Mouse (Mus musculus): ENCODE data around the gene Trp63.
"Not testable (repeated sequence)": the region's sequence is repeated elsewhere in the genome, so short reads cannot be mapped to it uniquely, and the experiment has no call there.

Trp63 gene

DNA sequence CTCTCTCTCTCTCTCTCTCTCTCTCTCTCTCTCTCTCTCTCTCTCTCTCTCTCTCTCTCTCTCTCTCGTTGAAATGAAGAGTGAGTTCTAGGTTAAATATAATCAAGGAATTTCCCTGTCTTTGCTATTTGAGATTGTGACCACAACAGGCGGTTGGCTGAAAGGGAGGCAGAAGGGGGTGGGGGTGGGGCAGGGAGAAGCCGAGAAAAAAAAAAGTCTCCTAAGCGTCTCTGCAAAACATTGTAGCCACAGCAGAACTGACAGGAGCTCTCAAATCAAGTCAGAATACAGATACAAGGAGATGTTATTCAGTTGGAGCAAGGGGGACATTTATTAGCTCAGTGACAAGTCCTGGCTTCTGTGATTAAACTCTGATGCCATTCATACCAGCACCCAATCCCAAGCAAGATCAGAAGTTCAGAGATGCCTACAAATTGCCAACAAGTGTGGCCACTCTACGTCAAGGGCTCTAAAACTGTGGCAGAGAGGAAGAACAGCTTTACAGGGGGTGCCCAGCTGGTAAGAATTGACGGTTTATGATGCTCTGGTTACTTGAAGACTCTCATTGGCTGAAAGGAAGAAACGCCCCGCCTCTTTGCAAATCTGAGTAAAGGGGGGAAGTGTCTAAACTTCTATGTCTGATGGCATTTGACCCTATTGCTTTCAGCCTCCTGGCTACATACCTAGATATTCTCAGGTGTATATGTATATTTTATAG, at the start of gene Trp63:
Gene Trp63, plus strand, starts transcription at position 233 of the 718 bp plus-strand sequence.
- DNase-seq (ENCODE audit: low spot score), result no peak

DNA sequence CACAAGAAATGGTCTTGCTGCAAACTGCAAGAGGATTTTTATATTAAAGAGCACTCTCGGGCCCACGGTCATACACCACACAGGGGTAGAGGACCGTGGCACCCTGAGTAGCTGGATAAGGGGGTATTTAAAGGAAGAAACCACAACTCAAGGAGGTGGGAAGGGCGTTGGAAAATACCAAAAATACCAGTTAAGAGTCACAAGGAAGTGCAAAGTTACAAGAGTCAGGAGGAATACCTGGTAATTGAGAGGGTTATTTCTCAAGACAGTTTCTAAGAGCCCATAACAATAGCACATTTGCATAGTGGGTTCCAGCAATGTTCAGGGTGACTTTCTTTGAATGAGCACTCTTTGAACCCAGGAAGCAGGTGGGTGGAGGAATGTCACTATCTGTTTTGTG, 38.8 kb upstream of the Trp63 start:
- DNase-seq (ENCODE audit: low spot score), result not testable (repeated sequence)

DNA sequence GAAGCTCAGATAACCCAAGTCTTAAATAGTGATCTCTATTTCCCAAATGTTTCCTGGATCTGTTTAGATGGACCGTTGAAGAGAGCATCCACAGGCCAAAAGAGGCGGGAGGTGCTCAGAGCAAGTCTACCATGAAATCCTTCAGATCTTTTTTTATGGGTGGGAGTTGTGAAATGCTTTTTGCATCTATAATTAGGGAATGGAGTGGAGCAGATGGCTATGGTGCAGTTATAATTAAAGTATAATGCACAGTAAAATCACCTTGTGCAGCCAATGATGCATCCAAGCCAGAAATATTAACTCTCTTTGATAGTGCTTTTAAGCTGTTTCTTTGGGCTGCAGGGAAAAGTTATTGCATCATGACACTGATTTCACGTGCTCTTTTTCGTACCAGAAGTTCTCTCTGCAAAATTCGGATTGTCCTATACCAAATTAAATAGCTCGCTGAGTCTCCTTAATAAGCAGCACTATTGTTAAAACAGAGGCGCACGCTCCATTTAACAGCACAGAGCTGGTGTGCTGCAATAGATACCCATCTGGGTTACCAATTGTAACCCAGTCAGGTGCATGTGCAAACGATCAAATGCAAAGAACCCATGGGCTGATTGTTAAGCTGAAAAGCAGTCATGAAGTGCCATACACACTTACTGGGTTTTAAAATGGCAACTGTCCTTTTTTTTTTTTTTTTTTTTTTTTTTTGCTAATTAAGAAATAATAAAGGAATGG, 22.9 kb upstream of the Trp63 start:
- DNase-seq (ENCODE audit: low spot score), result no peak

DNA sequence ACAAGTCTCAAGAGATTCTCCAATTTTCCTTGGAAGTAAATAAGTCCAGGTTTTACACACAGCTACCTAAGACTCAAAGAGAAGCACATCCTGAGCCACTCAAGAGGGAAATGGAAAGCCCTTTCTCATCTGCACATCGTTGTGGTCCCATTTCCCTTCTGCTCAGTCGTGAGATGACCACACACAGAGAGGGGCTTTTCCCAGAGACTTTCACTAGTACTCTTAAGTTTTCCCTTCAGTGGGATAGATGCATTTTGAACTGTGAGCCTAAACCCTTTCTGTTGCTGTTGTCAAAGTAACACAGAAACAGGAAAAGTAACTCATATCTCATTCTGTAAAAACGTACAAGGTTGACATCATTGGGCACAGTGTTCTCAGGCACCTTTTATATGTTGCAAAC, 20.4 kb upstream of the Trp63 start:
- DNase-seq (ENCODE audit: low spot score), result no peak

DNA sequence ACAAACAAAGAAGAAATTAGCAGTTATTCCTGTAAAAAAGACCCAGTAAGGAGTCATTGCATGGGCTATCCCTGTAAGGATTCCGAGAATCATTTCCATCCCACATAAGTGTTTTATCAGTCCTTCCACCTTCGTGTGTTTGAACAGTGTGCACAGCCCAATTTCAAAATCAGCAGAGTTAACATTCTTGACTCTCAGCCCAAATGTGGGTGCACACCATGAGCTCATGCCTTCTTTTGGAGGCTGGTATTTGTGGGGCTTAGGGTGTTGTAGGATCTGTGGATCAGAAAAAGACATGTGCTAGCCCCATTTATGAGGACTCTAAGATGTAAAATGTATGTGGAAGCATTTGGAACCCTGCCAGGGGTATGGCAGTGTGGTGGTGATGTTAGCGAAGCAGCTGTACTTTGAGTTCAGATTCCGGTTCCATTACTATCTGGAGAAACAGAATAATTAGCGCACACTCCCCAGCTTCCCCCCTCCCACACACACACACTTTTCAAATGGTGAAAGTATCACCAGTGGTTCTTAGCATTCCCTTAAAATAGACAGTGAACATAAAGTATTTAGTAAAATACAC, 9.6 kb upstream of the Trp63 start:
- no peak for DNase-seq (ENCODE audit: low spot score)

DNA sequence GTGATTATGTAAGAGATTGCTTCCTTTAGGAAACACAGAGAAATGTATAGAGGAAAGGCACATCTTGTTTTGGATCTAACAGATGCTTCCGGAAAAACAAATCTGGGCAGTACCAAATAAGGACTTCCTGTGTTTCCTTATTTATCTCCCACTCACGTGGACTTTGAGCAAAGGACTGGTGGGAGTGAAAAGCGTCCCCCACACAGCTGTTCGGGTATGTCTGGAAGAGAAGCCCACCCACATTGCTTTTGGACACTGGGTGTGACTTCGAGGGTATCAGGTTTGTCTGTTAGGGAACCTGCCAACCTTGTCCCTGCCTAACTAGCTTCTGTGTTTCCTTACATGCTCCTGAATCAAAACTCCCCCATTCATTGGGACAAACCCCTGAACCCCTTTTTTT, 3.2 kb upstream of the Trp63 start:
- DNase-seq (ENCODE audit: low spot score), result no peak

DNA sequence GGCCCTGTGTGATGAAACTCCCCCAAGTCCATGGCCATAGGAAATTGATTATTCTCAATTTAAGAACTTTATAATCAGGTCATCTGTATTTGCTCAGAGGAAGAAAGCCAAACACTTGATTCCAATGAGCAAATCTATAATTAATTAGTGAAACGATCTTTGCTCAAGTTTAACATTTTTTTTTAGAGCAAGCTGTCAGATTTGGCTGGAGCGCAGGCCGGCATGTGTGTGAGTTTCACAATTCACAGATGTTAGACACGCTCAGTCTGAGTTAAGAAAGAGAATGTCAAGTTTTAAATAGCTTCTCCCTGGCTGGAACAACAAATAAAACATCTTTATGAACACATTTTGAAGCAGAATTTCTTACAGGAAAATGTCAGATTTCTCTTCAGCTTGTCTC, 1.0 kb upstream of the Trp63 start:
- no peak for DNase-seq (ENCODE audit: low spot score)

DNA sequence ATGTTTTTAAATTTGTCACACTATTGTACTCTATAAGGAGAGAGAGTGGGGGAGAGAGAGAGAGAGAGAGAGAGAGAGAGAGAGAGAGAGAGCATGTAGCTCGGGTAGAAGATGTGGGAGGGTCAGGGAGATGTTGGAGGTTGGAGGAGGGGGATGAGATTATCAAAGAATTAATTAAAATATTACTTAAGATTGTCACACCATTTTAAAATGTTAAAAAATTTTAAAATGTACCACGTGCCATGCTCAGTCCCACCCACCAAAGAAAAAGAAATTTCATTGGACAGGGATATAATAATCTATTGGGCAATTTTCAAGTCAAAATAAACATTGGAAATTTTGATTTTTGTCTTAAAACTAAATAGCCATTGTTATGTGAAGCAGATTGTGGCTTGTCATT, 1.0 kb downstream of the Trp63 start:
- DNase-seq (ENCODE audit: low spot score), result no peak

DNA sequence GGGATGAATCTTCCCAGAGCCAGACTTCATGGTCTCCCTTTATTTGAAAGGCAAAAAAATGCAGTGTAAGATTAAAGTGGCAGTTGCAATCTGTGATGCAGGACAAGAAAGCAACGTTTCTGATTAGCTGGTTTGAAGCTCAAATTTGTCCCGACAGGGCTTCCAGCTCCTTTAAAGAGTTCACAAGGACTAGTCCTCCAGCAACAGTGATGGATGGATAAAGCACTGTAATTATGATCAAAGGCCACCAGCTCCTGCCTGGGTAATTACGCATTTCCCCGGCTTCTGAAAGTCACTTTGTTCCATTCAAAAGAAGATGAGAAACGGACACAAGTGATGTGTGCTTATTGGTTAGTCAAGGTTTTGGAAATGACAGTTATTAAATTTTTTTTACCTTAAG, 7.0 kb downstream of the Trp63 start:
- no peak for DNase-seq (ENCODE audit: low spot score)

DNA sequence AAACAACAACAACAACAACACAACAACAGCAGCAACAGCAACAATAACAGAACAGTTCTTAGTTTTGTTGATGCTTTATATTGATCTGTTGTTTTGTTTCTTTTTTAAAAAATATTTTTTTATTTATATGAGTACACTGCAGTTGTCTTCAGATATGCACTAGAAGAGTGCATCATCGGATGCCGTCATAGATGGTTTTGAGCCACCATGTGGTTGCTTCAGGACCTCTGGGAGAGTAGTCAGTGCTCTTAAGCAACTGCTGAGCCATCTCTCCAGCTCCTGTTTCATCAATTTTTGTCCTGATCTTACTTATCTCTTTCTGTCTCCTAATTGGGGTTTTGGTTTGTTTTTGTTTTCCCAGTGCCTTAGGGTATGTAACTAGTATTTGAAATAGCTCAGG, 17.7 kb downstream of the Trp63 start:
- no peak for DNase-seq (ENCODE audit: low spot score)

DNA sequence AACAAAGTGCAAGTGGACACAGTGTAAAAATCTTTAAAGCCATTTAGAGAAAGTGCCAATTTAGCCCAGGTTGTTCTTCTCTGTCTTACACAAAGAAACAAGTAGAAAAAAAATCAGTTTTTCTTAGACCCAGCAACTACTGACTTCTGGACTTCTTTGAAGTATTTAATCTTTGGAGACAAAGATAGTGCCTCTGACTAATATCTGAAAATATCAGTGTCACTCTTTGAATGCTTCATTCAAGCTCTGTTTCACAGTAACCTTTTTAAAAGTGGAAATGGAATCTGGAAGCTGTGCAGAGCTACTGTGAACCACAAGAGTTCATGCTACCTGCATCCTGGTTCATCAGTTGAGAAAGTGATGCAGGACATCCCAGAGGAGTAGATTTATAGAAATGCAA, 22.7 kb downstream of the Trp63 start:
- no peak for DNase-seq (ENCODE audit: low spot score)

DNA sequence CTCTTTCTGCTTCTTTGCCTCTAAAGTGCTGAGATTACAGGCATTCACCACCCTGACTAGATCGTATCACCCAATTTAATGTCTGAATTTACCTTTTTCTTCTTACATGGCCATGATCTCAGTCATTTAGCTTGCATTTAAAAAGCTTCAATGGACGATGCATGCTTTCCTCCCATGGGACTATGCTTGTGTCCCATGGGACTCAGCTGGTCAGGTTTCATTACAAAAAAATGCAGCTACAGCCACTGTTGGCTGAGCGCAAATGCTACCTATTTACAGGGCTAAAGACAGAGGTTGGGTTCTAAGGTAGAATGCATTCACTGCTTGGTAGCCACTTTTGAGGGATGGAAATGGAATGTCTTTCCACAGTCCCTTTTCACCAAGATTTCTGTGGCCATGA, 32.2 kb downstream of the Trp63 start:
- DNase-seq (ENCODE audit: low spot score), result no peak

DNA sequence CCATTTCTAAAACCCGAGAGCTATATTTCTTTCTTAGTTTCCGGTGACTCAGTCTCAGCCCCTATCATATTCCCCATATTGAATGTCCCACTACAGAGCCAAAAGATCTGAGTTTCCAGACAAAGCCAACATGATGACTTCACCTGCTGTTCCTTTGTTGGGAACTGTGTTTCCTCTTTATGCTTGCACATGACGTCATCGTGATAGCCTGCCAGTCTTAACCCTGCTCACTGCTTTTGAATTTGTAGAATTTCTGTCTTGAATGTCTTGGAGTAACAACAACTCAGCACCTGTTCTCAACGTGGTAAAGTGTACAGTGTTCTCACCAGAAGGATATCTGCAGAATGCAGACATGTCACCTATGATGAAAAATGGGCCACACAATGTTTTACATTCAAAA, 39.6 kb downstream of the Trp63 start:
- no peak for DNase-seq (ENCODE audit: low spot score)

DNA sequence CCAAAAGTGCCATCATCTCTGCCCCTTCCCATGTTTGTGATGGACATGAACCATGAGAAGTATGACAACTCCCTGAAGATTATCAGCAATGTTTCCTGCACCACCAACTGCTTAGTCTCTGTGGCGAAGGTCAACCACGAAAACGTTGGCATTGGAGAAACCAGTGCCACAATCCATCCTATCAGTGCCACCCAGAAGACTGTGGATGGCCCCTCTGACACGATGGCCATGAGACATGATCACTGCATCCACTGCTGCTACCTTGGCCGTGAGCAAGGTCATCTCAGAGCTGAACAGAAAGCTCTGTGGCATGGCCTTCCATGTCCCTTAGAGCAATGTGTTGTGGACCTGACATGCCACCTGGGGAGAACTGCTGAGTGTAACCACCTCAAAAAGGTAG, 43.4 kb downstream of the Trp63 start:
- no peak for DNase-seq (ENCODE audit: low spot score)

DNA sequence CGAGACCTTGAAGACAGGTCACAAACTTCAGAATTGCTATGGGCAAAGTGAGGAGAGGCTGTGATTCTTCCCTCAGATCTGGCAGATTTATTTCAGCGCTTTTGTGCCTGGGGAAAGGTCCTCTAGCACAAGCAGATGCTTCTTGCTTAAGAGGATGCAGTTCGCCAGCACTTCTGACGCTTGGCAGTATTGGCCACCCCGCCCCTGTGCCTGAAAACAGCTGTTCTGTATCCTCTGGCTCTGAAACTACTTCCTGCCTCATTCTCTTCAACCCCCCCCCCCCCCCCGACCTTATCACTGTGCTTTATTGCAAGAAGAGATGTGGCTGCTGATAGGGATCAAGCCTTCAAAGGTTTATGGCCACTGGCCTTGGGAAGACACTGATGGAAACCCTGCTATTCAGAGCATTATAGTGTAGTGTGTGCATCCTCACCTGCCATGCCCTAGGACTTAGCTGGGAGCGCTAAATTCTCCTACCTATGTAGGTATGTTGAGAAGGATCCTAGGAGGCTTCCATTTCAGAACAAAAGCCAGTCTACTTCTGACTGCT, 44.5 kb downstream of the Trp63 start:
- no peak for DNase-seq (ENCODE audit: low spot score)

DNA sequence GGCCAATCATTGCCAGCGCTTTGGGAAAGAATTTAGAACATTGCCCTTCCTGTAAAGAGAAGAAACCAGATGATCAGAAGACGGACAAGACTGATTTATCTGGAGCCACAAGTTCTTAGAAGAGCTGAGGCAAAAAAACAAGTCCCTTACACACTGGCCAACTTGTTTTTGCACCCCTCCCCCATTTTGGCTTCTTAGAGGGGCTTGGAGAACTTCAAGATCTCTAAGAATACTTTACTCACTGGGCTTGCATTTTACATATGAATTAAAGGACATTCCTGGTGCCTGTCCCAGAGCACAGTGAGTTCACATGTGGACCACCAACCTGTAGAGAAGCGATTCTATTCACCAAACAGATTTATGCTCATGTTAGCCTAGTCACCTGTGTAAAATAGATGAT, 53.3 kb downstream of the Trp63 start:
- no peak for DNase-seq (ENCODE audit: low spot score)

DNA sequence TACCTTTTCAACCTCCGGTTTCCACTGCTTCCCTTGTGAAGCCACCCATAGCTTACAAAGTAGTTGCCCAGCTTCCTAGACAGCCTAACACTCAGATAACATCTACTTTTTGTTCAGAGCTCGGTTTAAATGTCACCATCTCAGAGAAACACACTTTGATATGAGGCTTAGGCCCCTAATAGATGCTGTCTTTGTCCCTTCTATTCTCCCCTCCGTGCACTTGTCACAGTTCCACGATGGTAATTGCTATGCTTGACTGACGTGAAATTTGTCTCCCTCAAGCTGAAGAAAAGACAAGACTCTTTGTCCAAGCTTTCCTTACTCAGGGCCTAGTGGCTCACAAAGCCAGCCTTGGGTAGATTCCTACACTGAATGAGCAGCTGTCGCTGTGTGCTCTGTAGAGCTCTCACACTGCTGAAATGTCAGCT, 54.1 kb downstream of the Trp63 start:
- no peak for DNase-seq (ENCODE audit: low spot score)

DNA sequence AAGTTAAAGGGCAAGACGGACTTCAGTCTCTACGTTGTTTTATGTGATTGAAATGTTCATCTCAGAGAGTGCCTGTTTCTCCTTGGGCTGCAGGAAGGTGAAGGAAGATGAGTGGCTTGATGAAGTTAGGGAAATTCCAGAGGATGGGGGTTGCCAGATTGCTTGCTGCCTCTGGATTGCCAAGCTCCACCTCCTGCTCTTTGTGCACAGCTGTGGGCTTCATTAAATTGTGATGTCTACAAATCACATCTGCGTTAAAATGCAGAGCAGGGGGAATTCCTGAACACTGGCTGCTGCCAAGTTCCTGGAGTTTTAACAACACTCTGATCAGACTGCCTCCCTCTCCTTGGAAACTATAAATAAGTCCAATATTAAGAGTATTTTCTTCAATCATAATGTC, 63.2 kb downstream of the Trp63 start:
- DNase-seq (ENCODE audit: low spot score), result no peak

DNA sequence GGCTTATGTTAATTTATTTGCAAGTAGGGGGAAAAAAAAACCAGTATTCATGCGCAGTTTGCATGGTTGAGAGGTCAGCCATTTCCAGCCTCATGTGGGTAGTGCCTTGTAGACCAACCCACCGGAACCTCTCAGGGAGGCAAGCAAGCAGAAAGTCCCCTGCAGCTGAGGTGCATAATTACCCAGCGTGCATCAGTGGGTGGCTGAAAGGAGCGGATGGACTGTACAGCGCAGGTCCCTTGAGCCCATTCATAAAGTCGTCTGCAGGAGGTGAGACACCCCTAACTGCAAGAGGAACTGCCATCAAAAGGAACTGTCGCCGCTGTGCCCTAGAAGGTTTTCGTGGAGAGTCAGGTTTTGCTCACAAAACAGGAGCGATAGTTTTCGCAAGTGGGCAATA, 68.3 kb downstream of the Trp63 start:
- DNase-seq (ENCODE audit: low spot score), result no peak

DNA sequence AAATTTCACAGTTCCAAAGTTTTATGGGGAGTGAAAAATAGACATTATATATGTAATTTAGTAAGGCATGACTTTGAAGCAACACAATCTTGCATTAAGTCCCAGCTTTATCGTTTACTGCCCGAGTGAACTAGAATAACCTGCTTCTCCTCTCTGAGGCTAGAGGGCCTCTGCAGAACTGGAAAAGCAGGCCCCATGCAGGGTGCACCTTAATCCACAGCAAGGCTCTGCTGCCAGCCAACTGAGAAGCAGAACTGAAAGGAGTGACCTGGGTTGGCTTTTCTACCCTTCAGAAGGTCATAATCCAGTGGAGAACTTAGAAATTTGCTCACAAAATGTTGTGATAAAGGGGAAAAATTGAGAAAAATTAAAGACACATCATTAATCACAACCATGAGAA, 74.5 kb downstream of the Trp63 start:
- DNase-seq (ENCODE audit: low spot score), result no peak

DNA sequence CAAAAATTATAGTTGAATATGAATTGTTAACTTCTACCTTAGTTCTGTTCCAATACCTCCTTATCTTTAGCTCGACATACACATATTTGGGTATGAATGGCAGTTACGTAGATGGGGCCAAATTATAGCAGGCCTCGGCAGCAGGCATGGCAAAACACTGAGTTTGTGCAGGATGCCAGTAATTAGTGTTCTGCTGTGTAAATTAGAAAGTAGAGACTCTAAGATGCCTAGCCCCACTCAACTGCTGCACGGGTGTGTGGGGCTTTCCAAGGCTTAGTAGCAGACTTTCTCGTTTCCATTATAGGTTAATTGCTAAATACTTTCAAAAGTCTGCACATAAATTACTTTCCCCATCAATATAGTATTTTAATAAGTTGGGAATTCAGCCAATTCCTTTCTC, 82.0 kb downstream of the Trp63 start:
- no peak for DNase-seq (ENCODE audit: low spot score)

DNA sequence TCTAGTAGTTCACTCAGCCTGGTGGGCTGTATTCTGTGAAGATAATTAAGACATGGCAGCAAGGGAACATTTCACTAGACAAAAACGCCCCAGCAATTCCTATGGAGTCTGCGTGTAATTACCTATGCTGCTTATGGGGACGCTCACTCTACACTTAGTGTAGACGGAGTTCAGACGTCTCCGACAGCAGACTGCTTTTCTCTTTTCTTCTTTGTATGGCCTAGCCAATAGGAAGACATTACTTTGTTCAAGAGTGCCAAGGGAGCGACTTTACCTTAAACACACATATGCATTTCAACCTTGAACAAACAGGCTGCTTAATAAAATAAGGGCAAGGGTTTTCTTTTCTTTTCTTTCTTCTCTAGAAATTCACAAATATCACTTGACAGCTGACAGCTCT, 91.0 kb downstream of the Trp63 start:
- no peak for DNase-seq (ENCODE audit: low spot score)

DNA sequence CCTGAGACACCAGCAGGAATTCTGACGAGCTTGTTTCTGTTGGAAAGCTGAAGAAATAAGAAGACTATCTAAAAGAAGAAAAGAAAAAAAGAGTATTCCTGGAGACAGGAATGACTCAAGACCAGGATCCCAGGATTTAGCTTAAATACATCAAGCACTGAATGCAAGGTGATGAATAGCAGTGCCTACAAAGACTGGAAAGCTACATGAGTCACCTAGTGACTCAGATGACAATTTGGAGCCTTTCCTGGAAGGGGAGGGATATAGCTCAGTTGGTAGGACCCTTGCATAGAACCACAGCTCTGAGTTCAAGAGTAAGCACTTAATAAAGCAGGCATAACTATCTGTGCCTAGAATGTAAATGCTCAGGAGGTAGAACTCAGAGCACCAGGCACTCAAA, 93.9 kb downstream of the Trp63 start:
- no peak for DNase-seq (ENCODE audit: low spot score)
